Mouse (Mus musculus): ENCODE measurements at regions not wholly inside any gene's neighbourhood (a gene's known extent, or its start where the extent isn't known, plus 50 kb on each side); places are given as distances from the start of the nearest gene placed in this dataset.
"Not testable (repeated sequence)": the region's sequence is repeated elsewhere in the genome, so short reads cannot be mapped to it uniquely, and the experiment has no call there.

GRCm38 (mm10) chr4:9724801-9725200 is 1149.5 kb upstream of the 2610301B20Rik start:
- DNase-seq (ENCODE audit: low spot score in 2 of 2), result not testable (repeated sequence)

- DNase-seq (ENCODE audit: low spot score in 2 of 2), result no peak
These were observed 1136.6 kb upstream of the 2610301B20Rik start for GRCm38 (mm10) chr4:9737691-9738090.

- no peak for DNase-seq (ENCODE audit: low spot score in 2 of 2)
These were observed 1126.8 kb upstream of the 2610301B20Rik start for GRCm38 (mm10) chr4:9747411-9747938.

GRCm38 (mm10) chr4:9748110-9748509 is 1126.2 kb upstream of the 2610301B20Rik start:
- no peak for DNase-seq (ENCODE audit: low spot score in 2 of 2)

GRCm38 (mm10) chr4:9749877-9750276 is 1124.4 kb upstream of the 2610301B20Rik start:
- DNase-seq (ENCODE audit: low spot score in 2 of 2), result no peak

GRCm38 (mm10) chr4:9750404-9750803 is 1123.9 kb upstream of the 2610301B20Rik start:
- DNase-seq (ENCODE audit: low spot score in 2 of 2), result no peak

GRCm38 (mm10) chr4:9763321-9763720 is 1111.0 kb upstream of the 2610301B20Rik start:
- no peak for DNase-seq (ENCODE audit: low spot score in 2 of 2)

GRCm38 (mm10) chr4:9769633-9770205 is 1104.6 kb upstream of the 2610301B20Rik start:
- DNase-seq (ENCODE audit: low spot score in 2 of 2), result no peak

- DNase-seq (ENCODE audit: low spot score in 2 of 2), result peak; percentile 48 to 51
These were observed 1103.8 kb upstream of the 2610301B20Rik start for GRCm38 (mm10) chr4:9770372-9771102.

- no peak for DNase-seq (ENCODE audit: low spot score in 2 of 2)
These were observed 1103.2 kb upstream of the 2610301B20Rik start for GRCm38 (mm10) chr4:9771103-9771474.

GRCm38 (mm10) chr4:9778391-9778790 is 1095.9 kb upstream of the 2610301B20Rik start:
- DNase-seq (ENCODE audit: low spot score in 2 of 2), result no peak

GRCm38 (mm10) chr4:9779594-9779993 is 1094.7 kb upstream of the 2610301B20Rik start:
- DNase-seq (ENCODE audit: low spot score in 2 of 2), result no peak

GRCm38 (mm10) chr4:9780179-9780578 is 1094.1 kb upstream of the 2610301B20Rik start:
- peak; percentile 61 to 72 for DNase-seq (ENCODE audit: low spot score in 2 of 2)

GRCm38 (mm10) chr4:9781318-9781717 is 1093.0 kb upstream of the 2610301B20Rik start:
- no peak for DNase-seq (ENCODE audit: low spot score in 2 of 2)

- DNase-seq (ENCODE audit: low spot score in 2 of 2), result no peak
These were observed 1086.4 kb upstream of the 2610301B20Rik start for GRCm38 (mm10) chr4:9787795-9788365.

- no peak for DNase-seq (ENCODE audit: low spot score in 2 of 2)
These were observed 1083.8 kb upstream of the 2610301B20Rik start for GRCm38 (mm10) chr4:9790478-9790877.

All from adrenal gland, adult 18-20 months (tissue).